Mouse (Mus musculus) retina, embryonic 14.5 days (tissue): Measurements from ENCODE around the gene Gm5065.

Experiments
- DNase-seq: peaks from one replicate; pipeline ENCODE4 v3.0.0-alpha.2; 2015; ENCODE audit warnings: low spot score

The Gm5065 gene

GRCm38 (mm10) chr7:5350237-5350636 is at the start of gene Gm5065:
Gene Gm5065 (plus strand): TSS chr7:5350537.
- no peak for DNase-seq

- no peak for DNase-seq
These were observed 22.8 kb upstream of the Gm5065 start for GRCm38 (mm10) chr7:5327511-5327910.

- DNase-seq = no peak
These were observed 598 bp downstream of the Gm5065 start, which contains the start of gene Nlrp2 for GRCm38 (mm10) chr7:5350935-5351334. Gene Nlrp2 (minus strand): TSS chr7:5351035.

- DNase-seq = no peak
These were observed 13.3 kb downstream of the Gm5065 start for GRCm38 (mm10) chr7:5363599-5363998.

- no peak for DNase-seq
These were observed 16.4 kb downstream of the Gm5065 start for GRCm38 (mm10) chr7:5366724-5367123.

GRCm38 (mm10) chr7:5406201-5406600 is 55.9 kb downstream of the Gm5065 start:
- no peak for DNase-seq
